Mouse (Mus musculus): ENCODE measurements around the gene Zfc3h1.

DNA sequence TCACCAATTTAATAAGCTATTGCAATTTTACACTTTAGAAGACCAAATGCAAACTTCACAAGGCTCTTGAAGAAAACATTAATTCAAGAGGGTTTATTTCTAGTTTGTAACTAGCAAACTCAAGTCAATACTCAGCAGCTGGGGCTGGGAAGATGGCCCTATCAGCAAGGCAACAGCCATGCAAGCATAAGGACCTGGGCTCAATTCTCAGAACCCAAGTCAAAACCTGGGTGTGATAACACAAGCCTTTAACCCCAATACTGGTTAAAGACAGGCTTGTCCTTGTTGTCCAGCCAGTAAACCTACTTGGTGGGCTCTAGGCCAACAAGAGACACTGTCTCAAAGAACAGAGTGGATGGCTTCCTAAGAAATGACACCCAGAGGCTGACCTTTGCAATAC lies 38.3 kb upstream of the Zfc3h1 start:
- no peak for TF ChIP-seq CTCF (IDR thresholded peaks at IDR 0.05)
- TF ChIP-seq EP300 (IDR thresholded peaks at IDR 0.05; ENCODE audit: insufficient read depth, low read depth, low read length) = no peak
